Mouse (Mus musculus) kidney, postnatal 0 days (tissue): Measurements from ENCODE around the gene Olfr1412. TPM values are rescaled to one million over a fixed set of nuclear protein-coding genes. Genes with fewer than 3 reads are reported as not detected.
A peak's percentile ranks its signal among the peaks of the same experiment; 100 is the strongest.

ENCODE experiments used
- ATAC-seq: fragments of 200-750 bp; cut with Nextera tagmentation; replicated peaks from 2 replicates; pipeline ENCODE4 v1.8.0; 2017; ENCODE audit warnings: low read depth, moderate number of reproducible peaks, moderate TSS enrichment, moderate library complexity; ENCODE audit not compliant: low FRiP score
- DNase-seq: peaks from one replicate; pipeline ENCODE4 v3.0.0-alpha.2; 2016; ENCODE audit warnings: low spot score
- H3K27ac ChIP-seq: fragments of 300-500 bp; sonication (generic); 2 replicates; pipeline ENCODE4 v1.5.1; 2014; ENCODE audit warnings: mild to moderate bottlenecking
- H3K27me3 ChIP-seq: fragments of 300-500 bp; sonication (generic); 2 replicates; pipeline ENCODE4 v1.6.1; 2014; ENCODE audit warnings: low read length, mixed read lengths; ENCODE audit not compliant: insufficient read depth
- H3K36me3 ChIP-seq: fragments of 300-500 bp; sonication (generic); 2 replicates; pipeline ENCODE4 v1.6.1; 2014; ENCODE audit warnings: low read length, mixed read lengths; ENCODE audit not compliant: insufficient read depth
- H3K4me1 ChIP-seq: fragments of 300-500 bp; sonication (generic); replicated peaks from 2 replicates; pipeline ENCODE4 v1.6.1; 2014; ENCODE audit warnings: antibody characterized with exemption, low read length, mixed read lengths; ENCODE audit not compliant: insufficient read depth
- H3K4me2 ChIP-seq: fragments of 300-500 bp; sonication (generic); 2 replicates; pipeline ENCODE4 v1.6.1; 2014; ENCODE audit warnings: mild to moderate bottlenecking, low read length, moderate library complexity, mixed read lengths
- H3K4me3 ChIP-seq: fragments of 300-500 bp; sonication (generic); replicated peaks from 2 replicates; pipeline ENCODE4 v1.5.1; 2014; ENCODE audit warnings: low read depth, low read length
- H3K9ac ChIP-seq: fragments of 300-500 bp; sonication (generic); 2 replicates; pipeline ENCODE4 v1.6.1; 2014; ENCODE audit warnings: low read depth, low read length
- H3K9me3 ChIP-seq: fragments of 300-500 bp; sonication (generic); replicated peaks from 2 replicates; pipeline ENCODE4 v1.6.1; 2016; ENCODE audit warnings: low read length, inconsistent platforms, mixed read lengths
- CTCF ChIP-seq: IDR thresholded peaks from 2 replicates; pipeline ENCODE4 v1.5.1; 2016; ENCODE audit warnings: antibody characterized with exemption, low read depth, mild to moderate bottlenecking, moderate library complexity
- WGBS: fragments of 180-500 bp; shearing (Covaris S2); extraction: QIAGEN DNeasy Blood & Tissue Kit; methylation state at CpG from one replicate; pipeline ENCODE4 v1.1.7; 2014; 5-methylcytosine and 5-hydroxymethylcytosine counted together
- polyA plus RNA-seq: library from polyadenylated mRNA; unstranded; fragments of >200 nt; fragmentation: Nextera tagmentation; extraction: Ambion mirVana; gene quantifications from 2 replicates; pipeline ENCODE4 v1.2.1, GENCODE M21; 2015

The Olfr1412 gene
- polyA plus RNA-seq, 1 experiment from 2014 or later, result not detected

DNA sequence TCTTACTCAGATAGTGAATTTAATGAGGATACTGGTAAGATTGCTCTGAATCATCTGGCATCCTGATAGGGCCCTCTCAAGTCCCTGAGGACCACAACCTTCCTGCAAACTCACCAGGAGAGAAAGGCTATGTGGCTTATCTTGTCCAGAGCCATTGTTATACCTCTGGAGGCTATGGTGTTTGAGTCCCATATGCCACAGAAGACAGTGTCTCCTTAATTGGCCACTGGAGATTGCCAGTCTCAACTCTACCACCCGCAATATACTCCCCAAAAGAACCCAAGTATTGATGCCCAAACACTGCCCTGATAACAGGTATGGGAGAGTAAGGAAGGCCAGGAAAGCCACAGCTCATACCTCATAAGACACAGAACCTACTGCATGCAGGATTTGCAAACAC lies 19.9 kb downstream of the Olfr1412 start, which contains the start of gene Olfr1410:
Gene Olfr1410 (plus strand): TSS at position 301 of the 400 bp plus-strand sequence.
- no peaks in the 10 kb centered on the region for H3K36me3 ChIP-seq
- H3K4me3 ChIP-seq, result no peak within 1 kb of the TSS
- no peaks in the 10 kb centered on the region for H3K4me1 ChIP-seq
- TF ChIP-seq CTCF, result no peak
- no peak within 1 kb of the TSS for H3K4me2 ChIP-seq
- 83% methylated on average over 1 of the region's 1 CpGs for WGBS
- no peak within 1 kb of the TSS for H3K9ac ChIP-seq
- H3K9me3 ChIP-seq, result no peaks in the 10 kb centered on the region
- ATAC-seq (no peak), DNase-seq (no peak)
- H3K27ac ChIP-seq, result no peak within 1 kb of the TSS
- H3K27me3 ChIP-seq, result no peaks in the 10 kb centered on the region

DNA sequence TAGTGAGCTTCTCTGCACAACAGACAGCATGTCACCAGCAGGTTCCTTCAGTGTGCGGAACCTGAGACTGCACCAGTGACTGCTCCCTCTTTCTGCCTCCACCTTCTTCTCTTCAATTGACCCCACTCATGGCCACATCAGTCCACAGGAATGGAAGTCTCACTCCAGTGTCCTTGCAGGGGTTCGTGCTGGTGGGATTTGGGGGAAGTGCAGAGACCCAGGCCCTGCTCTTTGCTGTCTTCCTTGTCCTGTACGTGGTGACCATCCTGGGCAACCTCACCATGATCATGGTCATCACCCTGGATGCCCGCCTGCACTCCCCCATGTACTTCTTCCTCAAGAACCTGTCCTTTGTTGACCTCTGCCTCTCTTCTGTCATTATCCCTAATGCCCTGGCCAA lies 22.1 kb downstream of the Olfr1412 start:
- Histone ChIP-seq H3K4me3 (no peak overlapping the region), H3K9ac (no peak overlapping the region), H3K4me2 (no peak overlapping the region), H3K27ac (no peak overlapping the region), H3K36me3 (no peaks in the 10 kb centered on the region), H3K27me3 (no peaks in the 10 kb centered on the region), H3K9me3 (no peaks in the 10 kb centered on the region), H3K4me1 (no peaks in the 10 kb centered on the region)
- no peak for ATAC-seq
- TF ChIP-seq CTCF, result no peak
- DNase-seq, result no peak
- WGBS, result 68% methylated on average over 4 of the region's 4 CpGs

DNA sequence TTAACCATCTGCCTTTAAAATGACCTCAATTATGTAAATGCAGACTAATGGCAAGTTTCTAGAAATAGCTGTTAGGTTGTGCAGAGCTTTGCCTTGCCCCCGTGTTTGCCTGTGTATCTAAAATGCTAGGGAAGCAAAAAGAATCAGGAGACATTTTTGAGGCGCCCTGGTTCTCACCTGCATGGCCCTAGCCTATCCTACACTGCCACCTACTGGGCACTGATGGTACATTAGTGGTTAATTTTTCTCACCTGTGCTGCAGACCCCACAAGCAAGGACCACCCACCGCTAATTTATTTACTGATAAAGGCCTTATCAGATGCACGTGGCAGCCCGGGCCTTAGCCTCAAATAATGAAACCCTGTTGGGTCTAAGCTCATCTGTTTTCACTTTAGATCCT lies 25.4 kb downstream of the Olfr1412 start:
- no peaks in the 10 kb centered on the region for H3K9me3 ChIP-seq
- H3K27me3 ChIP-seq, result no peaks in the 10 kb centered on the region
- no peak overlapping the region for H3K9ac ChIP-seq
- 4% methylated on average over 5 of the region's 5 CpGs for WGBS
- peak; percentile 65 for DNase-seq
- peak; percentile 91 for TF ChIP-seq CTCF
- no peak overlapping the region for H3K27ac ChIP-seq
- H3K36me3 ChIP-seq, result no peaks in the 10 kb centered on the region
- H3K4me2 ChIP-seq, result no peak overlapping the region
- no peak for ATAC-seq
- no peaks in the 10 kb centered on the region for H3K4me1 ChIP-seq
- H3K4me3 ChIP-seq, result no peak overlapping the region

DNA sequence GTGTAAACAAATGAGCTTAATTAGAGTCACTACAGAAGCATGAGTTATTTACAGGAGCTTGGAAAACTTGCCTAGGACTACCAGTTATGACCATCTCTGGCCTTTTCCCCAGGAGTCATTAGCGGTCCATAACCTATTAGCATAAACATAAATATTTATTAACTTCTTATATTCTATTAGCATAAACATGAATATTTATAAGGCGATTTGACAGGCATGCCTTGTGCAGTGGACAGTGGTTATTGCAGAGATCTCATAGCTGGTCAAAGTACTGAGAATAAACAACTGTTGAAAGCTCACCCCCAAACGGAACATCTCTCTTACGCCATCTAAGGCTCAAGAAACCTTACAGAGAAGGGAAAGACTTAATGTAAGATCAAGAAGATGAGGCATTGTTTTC lies 27.6 kb downstream of the Olfr1412 start:
- Histone ChIP-seq H3K27me3 (no peaks in the 10 kb centered on the region), H3K9me3 (no peaks in the 10 kb centered on the region), H3K9ac (no peak overlapping the region), H3K4me2 (no peak overlapping the region), H3K4me3 (no peak overlapping the region), H3K27ac (no peak overlapping the region), H3K4me1 (no peaks in the 10 kb centered on the region), H3K36me3 (no peaks in the 10 kb centered on the region)
- no peak for ATAC-seq
- DNase-seq, result no peak
- WGBS, result 40% methylated on average over 4 of the region's 4 CpGs
- TF ChIP-seq CTCF, result no peak

GRCm38 (mm10) chr1:92614516-92614915 lies 28.9 kb downstream of the Olfr1412 start:
- WGBS, result 9% methylated on average over 1 of the region's 1 CpGs
- peak; percentile 80 for TF ChIP-seq CTCF
- no peaks in the 10 kb centered on the region for H3K9me3 ChIP-seq

DNA sequence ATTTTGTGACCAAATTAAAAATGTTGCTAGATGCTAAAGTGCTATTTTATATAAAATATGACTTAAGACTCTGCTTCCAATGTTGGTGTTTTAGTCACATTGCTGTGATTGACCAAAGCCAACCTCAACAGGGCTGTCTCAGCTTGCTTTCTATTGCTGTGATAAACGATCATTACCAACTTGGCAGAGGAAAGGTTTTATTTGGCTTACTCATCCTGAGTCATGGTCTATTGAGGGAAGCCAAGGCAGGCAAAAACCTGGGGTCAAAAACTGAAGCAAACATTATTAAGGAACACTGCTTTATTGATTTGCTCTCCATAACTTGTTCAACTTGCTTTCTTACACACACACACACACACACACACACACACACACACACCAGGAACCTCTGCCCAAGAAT lies 30.5 kb downstream of the Olfr1412 start:
- Histone ChIP-seq H3K9ac (no peak overlapping the region), H3K4me2 (no peak overlapping the region), H3K27ac (no peak overlapping the region), H3K4me3 (no peak overlapping the region), H3K27me3 (no peaks in the 10 kb centered on the region), H3K36me3 (no peaks in the 10 kb centered on the region), H3K9me3 (no peaks in the 10 kb centered on the region), H3K4me1 (no peaks in the 10 kb centered on the region)
- no peak for ATAC-seq
- WGBS, result 70% methylated on average over 1 of the region's 1 CpGs
- TF ChIP-seq CTCF, result no peak
- DNase-seq, result no peak

More at GRCm38 (mm10) chr1:92614516-92614915, 28.9 kb downstream of the Olfr1412 start:
- Histone ChIP-seq H3K27ac (no peak overlapping the region), H3K27me3 (no peaks in the 10 kb centered on the region), H3K4me2 (no peak overlapping the region), H3K4me3 (no peak overlapping the region), H3K4me1 (no peaks in the 10 kb centered on the region), H3K9ac (no peak overlapping the region), H3K36me3 (no peaks in the 10 kb centered on the region)
- ATAC-seq, result no peak
- peak; percentile 70 for DNase-seq

GRCm38 (mm10) chr1:92617488-92617887 lies 31.9 kb downstream of the Olfr1412 start, which contains the start of gene Olfr12:
Gene Olfr12 (plus strand): TSS chr1:92617788.
- Histone ChIP-seq H3K4me1 (no peaks in the 10 kb centered on the region), H3K9ac (no peak within 1 kb of the TSS), H3K27me3 (no peaks in the 10 kb centered on the region), H3K4me2 (no peak within 1 kb of the TSS), H3K4me3 (no peak within 1 kb of the TSS), H3K27ac (no peak within 1 kb of the TSS), H3K9me3 (no peaks in the 10 kb centered on the region), H3K36me3 (no peaks in the 10 kb centered on the region)
- TF ChIP-seq CTCF, result no peak
- ATAC-seq (no peak), DNase-seq (no peak)
- WGBS, result 53% methylated on average over 2 of the region's 2 CpGs
